Mouse (Mus musculus): ENCODE results near the gene Htra3. TPM values are rescaled to one million over a fixed set of nuclear protein-coding genes. Genes with fewer than 3 reads are reported as not detected.

The Htra3 gene
- polyA plus RNA-seq, 1 experiment = 9.8 TPM

- no peaks in the 10 kb centered on the region for H3K27me3 ChIP-seq (replicated peaks; ENCODE audit: control insufficient read depth, insufficient read depth, low read length)
- H3K36me3 ChIP-seq (ENCODE audit: control insufficient read depth, insufficient read depth, low read length) = peaks cover 2% of the 10 kb centered on the region
- no peak for DNase-seq
- no peak overlapping the region for H3K4me3 ChIP-seq (ENCODE audit: insufficient read depth, low read depth, low read length)
- 76% methylated on average over 4 of the region's 4 CpGs for WGBS
- H3K27ac ChIP-seq (ENCODE audit: insufficient read depth, low read depth, low read length) = no peak overlapping the region
- TF ChIP-seq CTCF (conservative IDR thresholded peaks at IDR 0.05; ENCODE audit: insufficient read depth, insufficient read length, low read depth, low read length) = no peak
- TF ChIP-seq POLR2A (IDR thresholded peaks at IDR 0.05; ENCODE audit: low read depth, low read length) = no peak
- no peaks in the 10 kb centered on the region for H3K4me1 ChIP-seq (ENCODE audit: control insufficient read depth, insufficient read depth, low read length)
Observed at GRCm38 (mm10) chr5:35702582-35703140, 23.1 kb upstream of the Htra3 start.

- peaks cover 2% of the 10 kb centered on the region; the same call in 1 of the 2 replicates for H3K36me3 ChIP-seq (ENCODE audit: control insufficient read depth, insufficient read depth, low read length)
- H3K4me3 ChIP-seq (ENCODE audit: insufficient read depth, low read depth, low read length) = no peak overlapping the region
- H3K4me1 ChIP-seq (ENCODE audit: control insufficient read depth, insufficient read depth, low read length) = no peaks in the 10 kb centered on the region
- 45% methylated on average over 6 of the region's 6 CpGs for whole genome bisulfite sequencing
- no peak overlapping the region for H3K27ac ChIP-seq (ENCODE audit: insufficient read depth, low read depth, low read length)
- H3K27me3 ChIP-seq (replicated peaks; ENCODE audit: control insufficient read depth, insufficient read depth, low read length) = no peaks in the 10 kb centered on the region
- TF ChIP-seq CTCF (conservative IDR thresholded peaks at IDR 0.05; ENCODE audit: insufficient read depth, insufficient read length, low read depth, low read length) = peak; percentile 88
- TF ChIP-seq POLR2A (IDR thresholded peaks at IDR 0.05; ENCODE audit: low read depth, low read length) = no peak
- DNase-seq = peak; percentile 68
Observed at GRCm38 (mm10) chr5:35701042-35701441, 21.5 kb upstream of the Htra3 start.

- Histone ChIP-seq H3K4me3 (ENCODE audit: insufficient read depth, low read depth, low read length) (no peak overlapping the region), H3K27me3 (replicated peaks; ENCODE audit: control insufficient read depth, insufficient read depth, low read length) (no peaks in the 10 kb centered on the region), H3K36me3 (ENCODE audit: control insufficient read depth, insufficient read depth, low read length) (peaks cover 2% of the 10 kb centered on the region; the same call in 1 of the 2 replicates), H3K27ac (ENCODE audit: insufficient read depth, low read depth, low read length) (no peak overlapping the region), H3K4me1 (ENCODE audit: control insufficient read depth, insufficient read depth, low read length) (no peaks in the 10 kb centered on the region)
- DNase-seq = peak; percentile 52
- no peak for TF ChIP-seq POLR2A (IDR thresholded peaks at IDR 0.05; ENCODE audit: low read depth, low read length)
- peak; percentile 63 for TF ChIP-seq CTCF (conservative IDR thresholded peaks at IDR 0.05; ENCODE audit: insufficient read depth, insufficient read length, low read depth, low read length)
- WGBS = 42% methylated on average over 5 of the region's 5 CpGs
Observed at GRCm38 (mm10) chr5:35695815-35696214, 16.2 kb upstream of the Htra3 start.

GRCm38 (mm10) chr5:35693638-35694037, 14.1 kb upstream of the Htra3 start:
- no peak overlapping the region for H3K27ac ChIP-seq (ENCODE audit: insufficient read depth, low read depth, low read length)
- no peak for TF ChIP-seq CTCF (conservative IDR thresholded peaks at IDR 0.05; ENCODE audit: insufficient read depth, insufficient read length, low read depth, low read length)
- no peak for TF ChIP-seq POLR2A (IDR thresholded peaks at IDR 0.05; ENCODE audit: low read depth, low read length)
- H3K4me1 ChIP-seq (ENCODE audit: control insufficient read depth, insufficient read depth, low read length) = no peaks in the 10 kb centered on the region
- no peak overlapping the region for H3K4me3 ChIP-seq (ENCODE audit: insufficient read depth, low read depth, low read length)
- H3K27me3 ChIP-seq (replicated peaks; ENCODE audit: control insufficient read depth, insufficient read depth, low read length) = no peaks in the 10 kb centered on the region
- H3K36me3 ChIP-seq (ENCODE audit: control insufficient read depth, insufficient read depth, low read length) = no peaks in the 10 kb centered on the region
- DNase-seq = no peak
- WGBS = 60% methylated on average over 4 of the region's 4 CpGs

- Histone ChIP-seq H3K4me1 (ENCODE audit: control insufficient read depth, insufficient read depth, low read length) (no peaks in the 10 kb centered on the region), H3K27me3 (replicated peaks; ENCODE audit: control insufficient read depth, insufficient read depth, low read length) (no peaks in the 10 kb centered on the region), H3K27ac (ENCODE audit: insufficient read depth, low read depth, low read length) (no peak overlapping the region), H3K36me3 (ENCODE audit: control insufficient read depth, insufficient read depth, low read length) (no peaks in the 10 kb centered on the region), H3K4me3 (ENCODE audit: insufficient read depth, low read depth, low read length) (no peak overlapping the region)
- no peak for DNase-seq
- 26% methylated on average over 11 of the region's 11 CpGs for WGBS
- no peak for TF ChIP-seq POLR2A (IDR thresholded peaks at IDR 0.05; ENCODE audit: low read depth, low read length)
- TF ChIP-seq CTCF (conservative IDR thresholded peaks at IDR 0.05; ENCODE audit: insufficient read depth, insufficient read length, low read depth, low read length) = no peak
Observed at GRCm38 (mm10) chr5:35691246-35691645, 11.7 kb upstream of the Htra3 start.

GRCm38 (mm10) chr5:35690485-35691165, 11.0 kb upstream of the Htra3 start:
- Histone ChIP-seq H3K27ac (ENCODE audit: insufficient read depth, low read depth, low read length) (no peak overlapping the region), H3K4me3 (ENCODE audit: insufficient read depth, low read depth, low read length) (no peak overlapping the region), H3K36me3 (ENCODE audit: control insufficient read depth, insufficient read depth, low read length) (no peaks in the 10 kb centered on the region), H3K27me3 (replicated peaks; ENCODE audit: control insufficient read depth, insufficient read depth, low read length) (no peaks in the 10 kb centered on the region), H3K4me1 (ENCODE audit: control insufficient read depth, insufficient read depth, low read length) (no peaks in the 10 kb centered on the region)
- DNase-seq = no peak
- 78% methylated on average over 8 of the region's 8 CpGs for WGBS
- TF ChIP-seq CTCF (conservative IDR thresholded peaks at IDR 0.05; ENCODE audit: insufficient read depth, insufficient read length, low read depth, low read length) (no peak), POLR2A (IDR thresholded peaks at IDR 0.05; ENCODE audit: low read depth, low read length) (no peak)

GRCm38 (mm10) chr5:35689374-35689773, 9.8 kb upstream of the Htra3 start:
- no peaks in the 10 kb centered on the region for H3K4me1 ChIP-seq (ENCODE audit: control insufficient read depth, insufficient read depth, low read length)
- DNase-seq = no peak
- no peaks in the 10 kb centered on the region for H3K36me3 ChIP-seq (ENCODE audit: control insufficient read depth, insufficient read depth, low read length)
- H3K4me3 ChIP-seq (ENCODE audit: insufficient read depth, low read depth, low read length) = no peak overlapping the region
- no peaks in the 10 kb centered on the region for H3K27me3 ChIP-seq (replicated peaks; ENCODE audit: control insufficient read depth, insufficient read depth, low read length)
- TF ChIP-seq POLR2A (IDR thresholded peaks at IDR 0.05; ENCODE audit: low read depth, low read length) (no peak), CTCF (conservative IDR thresholded peaks at IDR 0.05; ENCODE audit: insufficient read depth, insufficient read length, low read depth, low read length) (no peak)
- H3K27ac ChIP-seq (ENCODE audit: insufficient read depth, low read depth, low read length) = no peak overlapping the region
